Mouse (Mus musculus): ENCODE results near the gene Vmn1r222.
"Not testable (repeated sequence)": the region's sequence is repeated elsewhere in the genome, so short reads cannot be mapped to it uniquely, and the experiment has no call there.

Gene Vmn1r222

GRCm38 (mm10) chr13:23235847-23236246 is at the start of gene Vmn1r222:
TSS of gene Vmn1r222 (minus strand) at chr13:23235947.
- not testable (repeated sequence) for DNase-seq

GRCm38 (mm10) chr13:23285191-23285920 is 49.6 kb upstream of the Vmn1r222 start:
- no peak for DNase-seq

- DNase-seq = no peak
These were observed 44.2 kb upstream of the Vmn1r222 start for GRCm38 (mm10) chr13:23279992-23280391.

DNA sequence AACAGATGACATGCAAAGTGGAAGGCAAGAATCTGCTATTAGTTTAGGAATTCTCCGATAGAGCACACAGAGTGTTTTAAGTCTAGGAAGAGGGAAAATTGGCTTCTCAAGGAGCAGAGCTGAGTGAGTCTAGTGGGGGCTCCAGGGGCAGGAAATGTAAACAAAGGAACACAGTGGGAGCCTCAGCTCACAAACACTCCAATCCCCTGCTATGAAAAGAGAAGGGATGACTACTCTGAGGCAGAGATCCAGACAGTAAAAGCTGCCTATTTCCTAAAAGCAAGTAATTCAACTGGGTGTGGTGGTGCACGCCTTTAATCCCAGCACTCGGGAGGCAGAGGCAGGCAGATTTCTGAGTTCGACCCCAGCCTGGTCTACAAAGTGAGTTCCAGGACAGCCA is 43.8 kb upstream of the Vmn1r222 start:
- DNase-seq = no peak

- no peak for DNase-seq
These were observed 34.8 kb upstream of the Vmn1r222 start for GRCm38 (mm10) chr13:23270321-23271101.

GRCm38 (mm10) chr13:23269681-23270080 is 33.9 kb upstream of the Vmn1r222 start:
- no peak for DNase-seq

GRCm38 (mm10) chr13:23269127-23269526 is 33.4 kb upstream of the Vmn1r222 start:
- DNase-seq = not testable (repeated sequence)

DNA sequence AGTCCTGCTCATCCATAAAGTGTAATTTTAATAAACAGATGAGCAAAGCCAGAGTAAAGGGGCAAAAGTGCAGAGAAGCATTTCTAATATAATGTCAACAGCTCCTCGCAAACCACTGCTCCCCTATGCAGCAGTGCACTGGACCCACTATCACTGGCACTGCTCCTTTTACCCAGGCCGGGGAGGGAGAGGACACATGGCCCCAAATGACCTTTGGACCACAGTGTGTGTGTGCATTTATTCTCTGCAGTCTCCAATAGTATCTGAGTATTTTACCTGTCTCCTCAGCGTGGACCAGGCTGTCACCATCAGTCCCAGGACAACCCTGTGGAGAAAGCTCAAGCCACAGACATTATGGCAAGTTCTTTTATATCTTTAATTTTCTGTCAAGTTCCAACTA is 32.9 kb upstream of the Vmn1r222 start:
- not testable (repeated sequence) for DNase-seq

- DNase-seq = no peak
These were observed 22.9 kb upstream of the Vmn1r222 start for GRCm38 (mm10) chr13:23258546-23259048.

- DNase-seq = not testable (repeated sequence)
These were observed 11.1 kb upstream of the Vmn1r222 start, which contains the start of gene Vmn1r223 for GRCm38 (mm10) chr13:23246834-23247233. TSS of gene Vmn1r223 (plus strand) at chr13:23247134.

GRCm38 (mm10) chr13:23213827-23214226 is 21.9 kb downstream of the Vmn1r222 start, which contains the start of gene Vmn1r221:
TSS of gene Vmn1r221 (plus strand) at chr13:23214127.
- DNase-seq = not testable (repeated sequence)

DNA sequence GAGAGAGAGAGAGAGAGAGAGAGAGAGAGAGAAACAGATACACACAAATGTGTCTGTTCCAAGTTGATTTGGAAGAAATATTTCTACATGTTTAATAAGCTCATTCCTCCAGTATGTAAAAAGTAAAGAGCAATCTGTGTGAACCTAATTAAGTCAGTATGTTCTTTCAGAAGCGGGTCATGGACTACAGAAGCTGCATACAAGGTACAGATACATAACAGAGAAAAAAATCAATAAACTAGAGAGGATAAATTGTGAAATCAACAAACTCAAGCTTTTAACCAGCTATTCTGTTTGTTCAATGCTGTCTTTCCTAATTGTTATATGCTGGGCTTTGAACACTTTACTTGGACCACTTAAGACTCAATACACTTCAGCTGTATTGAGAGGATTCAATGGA is 31.9 kb downstream of the Vmn1r222 start:
- not testable (repeated sequence) for DNase-seq

DNA sequence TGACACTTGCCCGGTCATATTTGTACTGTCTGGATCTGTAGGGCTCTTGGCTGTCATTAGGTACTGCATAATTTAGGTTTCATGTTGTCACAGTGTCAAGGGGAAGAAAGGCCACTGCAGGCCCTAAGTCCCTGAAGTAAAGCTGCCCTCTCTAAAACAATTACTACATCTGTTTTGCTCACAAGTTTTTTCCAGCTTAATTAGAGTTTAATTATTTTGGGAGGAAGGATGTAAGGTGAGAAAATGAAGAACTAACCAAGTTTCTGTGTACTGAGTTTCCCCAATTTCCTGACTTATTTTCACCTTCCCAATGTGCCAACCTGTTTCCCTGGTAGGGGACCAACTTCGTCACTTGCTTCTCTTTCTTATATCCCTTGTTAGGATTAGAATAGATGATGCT is 47.9 kb downstream of the Vmn1r222 start, which contains the start of gene Vmn1r220:
Vmn1r220 (minus strand) TSS at position 101 of the 400 bp plus-strand sequence.
- DNase-seq = no peak
